Mouse (Mus musculus): Measurements from ENCODE around the gene Cfap58. TPM values are rescaled to one million over a fixed set of nuclear protein-coding genes. Genes with fewer than 3 reads are reported as not detected.

Gene Cfap58
- total RNA-seq (2023): not detected in 2 replicates

DNA sequence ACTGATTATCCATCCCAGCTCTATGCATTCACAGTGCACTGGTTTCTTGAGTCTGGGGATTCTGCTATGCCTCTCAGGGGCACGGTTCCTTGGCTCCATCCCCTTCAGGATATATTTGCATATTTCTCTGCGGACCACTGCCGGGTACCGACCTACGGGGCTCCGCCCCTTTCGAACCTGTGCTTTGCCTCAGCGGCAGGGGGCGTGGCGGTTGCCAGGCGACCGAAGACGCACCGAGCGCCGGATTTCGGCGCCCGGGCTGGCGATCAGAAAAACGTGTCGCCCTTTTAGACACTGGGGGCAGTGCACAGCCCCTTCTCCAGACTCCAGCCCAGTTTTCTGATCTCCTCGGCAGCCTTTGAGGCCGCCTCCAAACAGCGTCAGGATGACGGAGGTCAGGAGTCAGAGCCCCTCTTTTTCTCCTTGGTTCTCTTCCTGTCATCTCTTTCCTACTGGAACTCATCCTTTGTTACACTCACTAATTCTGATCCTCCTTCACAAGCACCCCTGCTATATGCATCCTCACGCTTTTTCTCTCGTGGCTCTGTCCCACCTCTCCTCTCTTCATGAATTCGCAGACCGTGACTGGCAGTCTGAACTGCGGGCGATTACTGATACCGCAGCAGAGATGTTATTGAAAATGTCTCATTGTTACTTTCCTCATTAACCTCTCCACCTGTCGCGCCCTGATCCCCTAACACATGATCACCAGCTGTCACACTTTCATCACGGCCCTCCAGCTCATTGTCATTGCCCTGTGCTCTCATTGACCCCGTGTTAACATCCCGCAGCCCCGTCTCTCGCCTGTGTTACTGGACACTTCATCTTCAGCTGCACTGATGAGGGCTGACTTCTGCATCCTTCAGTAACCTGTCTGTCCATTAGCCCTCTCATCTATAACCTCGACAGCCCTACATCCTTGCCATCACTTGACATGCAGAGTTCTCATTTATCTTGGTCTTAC lies at the start of gene Cfap58:
Gene Cfap58, plus strand, starts transcription at position 233 of the 964 bp plus-strand sequence.

DNA sequence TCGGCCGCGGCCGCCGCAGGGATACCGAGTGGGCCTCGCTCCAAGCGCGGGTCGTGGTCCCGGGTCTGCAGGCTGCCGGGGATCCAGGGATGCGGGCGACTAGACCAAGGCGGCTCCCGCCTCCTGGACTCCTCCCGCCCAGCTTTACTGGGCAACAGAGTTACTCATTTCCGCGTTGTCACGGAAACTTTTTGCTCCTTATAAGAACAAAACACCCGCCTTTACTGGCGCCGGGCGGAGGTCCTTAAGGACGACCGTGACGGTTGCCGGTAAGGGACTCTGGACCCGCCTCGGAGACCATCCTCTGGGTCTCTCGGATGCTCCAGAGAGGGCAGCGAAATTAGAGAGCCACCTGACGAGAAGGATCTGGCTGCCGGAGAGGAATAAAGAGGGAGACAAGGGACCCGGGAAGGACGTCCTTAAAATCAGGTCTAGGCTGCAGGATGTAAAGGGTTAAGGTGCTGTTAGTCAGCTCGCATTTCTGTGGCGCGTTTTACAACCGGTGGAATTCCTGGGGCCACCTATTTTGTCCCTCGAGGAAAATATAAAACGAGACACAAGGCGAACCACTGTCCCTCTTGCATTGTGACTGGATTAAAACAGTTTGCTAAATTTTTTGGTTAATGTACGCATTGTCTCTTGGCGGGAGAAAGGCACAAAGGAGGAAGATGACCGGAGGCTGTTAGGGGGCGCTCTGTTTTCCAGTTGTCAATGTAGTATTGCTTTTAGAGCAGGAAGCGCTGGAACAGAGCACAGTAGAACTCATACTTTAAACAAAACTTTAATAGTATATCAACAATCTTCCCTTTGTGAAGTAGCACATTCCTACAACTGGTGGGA lies 18.1 kb upstream of the Cfap58 start, which contains the start of the genes Cfap43 and Itprip:
Gene Cfap43, minus strand, starts transcription at position 162 of the 840 bp plus-strand sequence.
Gene Itprip, minus strand, starts transcription at position 174 of the 840 bp plus-strand sequence.

Other genes with a start within 250 kb of the Cfap58 start
- gene Col17a1, start 245.6 kb upstream of the Cfap58 start, total RNA-seq (2023): not detected in 2 replicates
- gene Sfr1, start 206.0 kb upstream of the Cfap58 start, total RNA-seq (2023): 63.1 and 74.4 TPM in 2 replicates
- 60.4 and 65.2 TPM in 2 replicates for gene Gsto1, start 82.7 kb upstream of the Cfap58 start, total RNA-seq (2023)
- gene Gsto2, start 72.1 kb upstream of the Cfap58 start, total RNA-seq (2023): not detected in 2 replicates
- gene Cfap43, start 18.4 kb upstream of the Cfap58 start, total RNA-seq (2023): not detected in 2 replicates
- 244 and 314 TPM in 2 replicates for gene Itprip, start 18.4 kb upstream of the Cfap58 start, total RNA-seq (2023)